Mouse (Mus musculus): ENCODE results near the gene Rnf151.

Rnf151 gene

DNA sequence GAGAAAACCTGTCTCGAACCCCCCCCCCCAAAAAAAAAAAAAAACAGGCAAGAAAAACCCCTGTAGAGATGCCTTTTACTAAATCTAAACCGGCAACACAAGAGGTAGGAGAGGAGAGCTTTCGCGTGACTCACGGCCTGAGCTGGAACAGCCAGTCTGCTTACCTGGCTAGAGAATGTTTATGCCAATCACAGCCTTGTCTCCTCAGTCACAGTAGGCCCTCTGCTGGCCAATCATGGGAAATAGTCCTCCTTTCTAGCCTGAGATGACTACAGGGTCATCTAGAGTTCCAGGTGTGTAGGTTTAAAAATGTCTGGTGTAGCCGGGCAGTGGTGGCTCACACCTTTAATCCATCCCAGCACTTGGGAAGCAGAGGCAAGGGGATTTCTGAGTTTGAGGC lies 50.4 kb downstream of the Rnf151 start:
- DNase-seq (ENCODE audit: low spot score), result peak; percentile 81

DNA sequence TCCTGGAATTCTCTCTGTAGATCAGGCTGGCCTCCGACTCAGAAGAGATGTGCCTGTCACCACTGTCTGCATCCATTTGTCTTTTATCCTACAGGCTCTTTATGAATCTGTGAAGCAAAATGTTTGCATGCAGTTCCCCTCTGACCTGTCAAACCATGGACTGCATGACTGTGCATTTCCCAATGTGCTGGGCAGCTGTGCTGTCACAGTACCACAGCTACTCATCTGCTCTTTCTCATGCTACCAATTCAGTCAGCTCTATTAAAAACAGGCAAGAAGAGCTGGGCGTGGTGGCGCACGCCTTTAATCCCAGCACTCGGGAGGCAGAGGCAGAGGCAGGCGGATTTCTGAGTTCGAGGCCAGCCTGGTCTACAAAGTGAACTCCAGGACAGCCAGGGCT lies 50.9 kb downstream of the Rnf151 start:
- peak; percentile 68 for DNase-seq (ENCODE audit: low spot score)

All from MN1 (cell line).